Mouse (Mus musculus) liver, adult 2 months (tissue): ENCODE results near the gene S100a4. TPM values are rescaled to one million over a fixed set of nuclear protein-coding genes. Genes with fewer than 3 reads are reported as not detected.

Experiments used
- DNase-seq: peaks from one replicate; pipeline ENCODE4 v3.0.0-alpha.2; 2011; ENCODE audit warnings: low read depth, low spot score; ENCODE audit errors: extremely low read depth
- H3K27ac ChIP-seq: fragments of 200-500 bp; replicated peaks from 2 replicates; pipeline ENCODE4 v1.5.1; 2012; ENCODE audit warnings: low read depth, mild to moderate bottlenecking, control low read depth, inconsistent platforms, low read length; ENCODE audit not compliant: insufficient read depth
- H3K27me3 ChIP-seq: fragments of 200-500 bp; 2 replicates; pipeline ENCODE4 v1.6.1; 2012; ENCODE audit warnings: mild to moderate bottlenecking, moderate library complexity, low read length, inconsistent platforms; ENCODE audit not compliant: control insufficient read depth, insufficient read depth
- H3K36me3 ChIP-seq: fragments of 200-500 bp; 2 replicates; pipeline ENCODE4 v1.6.1; 2012; ENCODE audit warnings: low read length, inconsistent platforms; ENCODE audit not compliant: control insufficient read depth, insufficient read depth
- H3K4me1 ChIP-seq: fragments of 200-500 bp; 2 replicates; pipeline ENCODE4 v1.6.1; 2011; ENCODE audit warnings: low read length; ENCODE audit not compliant: control insufficient read depth, insufficient read depth
- H3K4me3 ChIP-seq: fragments of 200-500 bp; 2 replicates; pipeline ENCODE4 v1.5.1; 2011; ENCODE audit warnings: low read depth, mild to moderate bottlenecking, control low read depth, low read length, moderate library complexity; ENCODE audit not compliant: insufficient read depth
- H3K79me2 ChIP-seq: fragments of 200-500 bp; 2 replicates; pipeline ENCODE4 v1.6.1; 2012; ENCODE audit warnings: inconsistent platforms, mild to moderate bottlenecking, low read length, moderate library complexity; ENCODE audit not compliant: control insufficient read depth, insufficient read depth
- H3K9ac ChIP-seq: fragments of 200-500 bp; 2 replicates; pipeline ENCODE4 v1.6.1; 2012; ENCODE audit warnings: low read depth, mild to moderate bottlenecking, control low read depth, inconsistent platforms, low read length
- CTCF ChIP-seq: fragments of 200-500 bp; IDR thresholded peaks from 2 replicates; pipeline ENCODE4 v1.5.1; 2011; ENCODE audit warnings: low read depth, low read length, control low read depth
- POLR2A ChIP-seq: fragments of 200-500 bp; IDR thresholded peaks from 2 replicates; pipeline ENCODE4 v1.6.1; 2011; ENCODE audit warnings: low read length, control low read depth; ENCODE audit not compliant: insufficient read depth; ENCODE audit errors: extremely low read depth
- WGBS: fragments of 180-500 bp; shearing (Covaris S2); methylation state at CpG from one replicate; pipeline ENCODE4 v1.1.7; 2018; 5-methylcytosine and 5-hydroxymethylcytosine counted together
- polyA plus RNA-seq: library from polyadenylated mRNA; depleted of rRNA; stranded (reverse); fragments of >200 nt; gene quantifications from 2 replicates; pipeline ENCODE4 v1.2.3, GENCODE M21; 2012
- total RNA-seq: library from RNA; depleted of rRNA; stranded (reverse); fragments of >200 nt; gene quantifications from 2 replicates; pipeline ENCODE4 v1.2.3, GENCODE M21; 2014

The S100a4 gene
- total and polyA plus RNA-seq, 2 experiments = 1.0 to 2.8 TPM

DNA sequence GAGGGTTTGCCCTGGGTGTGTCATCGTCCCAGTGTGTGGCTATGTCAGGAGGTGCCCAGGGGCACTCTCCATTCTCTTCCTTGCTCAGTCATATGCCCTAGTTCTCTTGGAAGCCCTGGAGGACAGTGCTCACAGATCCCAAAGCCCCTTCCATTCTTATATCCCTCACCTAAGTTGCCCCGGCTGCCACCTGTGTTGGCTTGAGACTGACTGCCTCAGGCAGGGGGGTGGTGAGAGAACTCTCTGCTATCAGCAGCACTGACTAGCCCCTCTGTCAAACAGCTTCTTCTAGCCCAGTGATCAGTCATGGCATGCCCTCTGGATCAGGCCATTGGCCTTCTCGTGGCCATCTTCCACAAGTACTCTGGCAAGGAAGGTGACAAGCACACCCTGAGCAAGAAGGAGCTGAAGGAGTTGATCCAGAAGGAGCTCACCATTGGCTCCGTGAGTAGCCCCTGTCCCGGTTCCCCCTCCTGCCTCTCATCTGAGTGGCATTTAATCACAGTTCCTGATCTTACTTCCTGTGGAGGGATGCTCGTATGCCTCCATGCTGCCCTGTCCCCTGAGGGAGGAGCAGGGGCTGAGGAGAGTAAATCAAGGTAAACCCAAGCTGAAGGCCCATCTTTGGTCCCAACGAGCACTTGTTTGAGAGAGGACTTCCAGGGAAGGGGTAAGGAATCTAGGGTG, 10.0 kb downstream of the S100a4 start:
- Histone ChIP-seq H3K79me2 (no peaks in the 10 kb centered on the region), H3K27ac (no peak overlapping the region), H3K4me1 (no peaks in the 10 kb centered on the region), H3K36me3 (no peaks in the 10 kb centered on the region), H3K9ac (no peak overlapping the region), H3K4me3 (no peak overlapping the region; the same call in 1 of the 2 replicates), H3K27me3 (no peaks in the 10 kb centered on the region)
- DNase-seq = no peak
- TF ChIP-seq POLR2A = no peak
- TF ChIP-seq CTCF = no peak
- WGBS = 61% methylated on average over 7 of the region's 7 CpGs

DNA sequence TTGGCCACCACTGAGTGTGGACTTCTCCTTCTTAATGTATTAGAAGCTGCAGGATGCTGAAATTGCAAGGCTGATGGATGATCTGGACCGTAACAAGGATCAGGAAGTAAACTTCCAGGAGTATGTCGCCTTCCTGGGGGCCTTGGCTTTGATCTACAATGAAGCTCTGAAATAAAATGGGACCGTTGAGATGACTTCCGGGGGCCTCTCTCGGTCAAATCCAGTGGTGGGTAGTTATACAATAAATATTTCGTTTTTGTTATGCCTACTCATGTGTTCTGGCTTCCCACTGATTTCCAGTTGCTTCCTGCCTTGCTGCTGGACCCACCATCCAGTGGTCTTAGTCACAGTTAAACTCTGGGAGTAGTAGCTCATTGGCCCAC, 10.6 kb downstream of the S100a4 start:
- WGBS = 76% methylated on average over 6 of the region's 6 CpGs
- no peak overlapping the region for H3K9ac ChIP-seq
- no peaks in the 10 kb centered on the region for H3K79me2 ChIP-seq
- DNase-seq = no peak
- TF ChIP-seq CTCF (no peak), POLR2A (no peak)
- no peak overlapping the region for H3K27ac ChIP-seq
- H3K36me3 ChIP-seq = no peaks in the 10 kb centered on the region
- no peaks in the 10 kb centered on the region for H3K27me3 ChIP-seq
- H3K4me1 ChIP-seq = no peaks in the 10 kb centered on the region
- H3K4me3 ChIP-seq = no peak overlapping the region; the same call in 1 of the 2 replicates

- WGBS = 52% methylated on average over 11 of the region's 11 CpGs
Measured at GRCm38 (mm10) chr3:90614611-90615251, 11.2 kb downstream of the S100a4 start.

DNA sequence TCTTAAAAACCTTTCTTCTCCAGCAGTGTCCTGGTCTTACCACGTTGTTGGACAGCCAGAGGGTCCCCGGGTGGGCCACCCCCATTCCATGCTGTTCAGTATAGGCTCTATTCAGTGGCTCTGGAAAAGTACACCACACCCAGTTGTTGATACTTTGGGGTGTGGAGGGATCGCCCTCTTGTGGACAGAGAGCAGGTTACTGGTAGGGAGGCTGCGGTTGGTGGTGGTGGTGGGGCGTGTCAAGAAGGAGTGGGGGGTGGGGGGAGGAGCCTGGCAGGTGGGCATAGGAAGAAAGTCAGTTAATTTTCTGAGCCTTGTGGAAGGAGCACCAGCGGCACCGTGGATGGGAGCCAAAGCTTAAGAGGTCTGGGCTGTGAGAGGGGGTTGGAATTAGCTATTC, 11.8 kb downstream of the S100a4 start:
- H3K79me2 ChIP-seq = no peaks in the 10 kb centered on the region
- no peak for DNase-seq
- H3K27ac ChIP-seq = no peak overlapping the region
- H3K27me3 ChIP-seq = no peaks in the 10 kb centered on the region
- no peaks in the 10 kb centered on the region for H3K4me1 ChIP-seq
- TF ChIP-seq POLR2A (no peak), CTCF (peak; percentile 75)
- no peak overlapping the region for H3K4me3 ChIP-seq
- H3K36me3 ChIP-seq = no peaks in the 10 kb centered on the region
- no peak overlapping the region for H3K9ac ChIP-seq
- 9% methylated on average over 7 of the region's 7 CpGs for WGBS

More at GRCm38 (mm10) chr3:90614611-90615251, 11.2 kb downstream of the S100a4 start:
- no peak for DNase-seq
- H3K4me3 ChIP-seq = no peak overlapping the region
- H3K79me2 ChIP-seq = no peaks in the 10 kb centered on the region
- H3K36me3 ChIP-seq = no peaks in the 10 kb centered on the region
- no peak overlapping the region for H3K9ac ChIP-seq
- no peak overlapping the region for H3K27ac ChIP-seq
- no peak for TF ChIP-seq CTCF
- TF ChIP-seq POLR2A = no peak
- no peaks in the 10 kb centered on the region for H3K27me3 ChIP-seq
- H3K4me1 ChIP-seq = no peaks in the 10 kb centered on the region

- no peak for DNase-seq
- no peak overlapping the region for H3K9ac ChIP-seq
- no peaks in the 10 kb centered on the region for H3K79me2 ChIP-seq
- no peak for TF ChIP-seq CTCF
- no peak for TF ChIP-seq POLR2A
- H3K27me3 ChIP-seq = no peaks in the 10 kb centered on the region
- no peak overlapping the region for H3K27ac ChIP-seq
- no peak overlapping the region for H3K4me3 ChIP-seq
- H3K36me3 ChIP-seq = no peaks in the 10 kb centered on the region
- no peaks in the 10 kb centered on the region for H3K4me1 ChIP-seq
- 71% methylated on average over 1 of the region's 1 CpGs for WGBS
Measured at GRCm38 (mm10) chr3:90615911-90616310, 12.3 kb downstream of the S100a4 start.

GRCm38 (mm10) chr3:90617586-90617985, 14.0 kb downstream of the S100a4 start:
- DNase-seq = no peak
- WGBS = 8% methylated on average over 1 of the region's 1 CpGs
- H3K27ac ChIP-seq = no peak overlapping the region
- no peaks in the 10 kb centered on the region for H3K27me3 ChIP-seq
- TF ChIP-seq POLR2A (no peak), CTCF (no peak; the same call in 1 of the 2 replicates)
- H3K36me3 ChIP-seq = no peaks in the 10 kb centered on the region
- no peaks in the 10 kb centered on the region for H3K79me2 ChIP-seq
- no peak overlapping the region for H3K4me3 ChIP-seq
- no peak overlapping the region for H3K9ac ChIP-seq
- no peaks in the 10 kb centered on the region for H3K4me1 ChIP-seq
